Mouse (Mus musculus): ENCODE results near the gene Gapvd1. TPM values are rescaled to one million over a fixed set of nuclear protein-coding genes. Genes with fewer than 3 reads are reported as not detected.
"Not testable (repeated sequence)": the region's sequence is repeated elsewhere in the genome, so short reads cannot be mapped to it uniquely, and the experiment has no call there.

Gapvd1 gene
- polyA plus RNA-seq, 1 experiment: 5.6 TPM

GRCm38 (mm10) chr2:34795426-34795825 lies 40.4 kb upstream of the Gapvd1 start:
- H3K9me3 ChIP-seq: peaks cover 15% of the 10 kb centered on the region
- H3K27me3 ChIP-seq (replicated peaks): no peaks in the 10 kb centered on the region
- H3K36me3 ChIP-seq (replicated peaks; ENCODE audit: low read length): peaks cover 55% of the 10 kb centered on the region
- H3K4me3 ChIP-seq (replicated peaks): no peak overlapping the region
- TF ChIP-seq FLI1 (IDR thresholded peaks at IDR 0.05; ENCODE audit: low read length) (no peak), GATA1 (IDR thresholded peaks at IDR 0.05; ENCODE audit: borderline replicate concordance, low read length) (no peak)
- peaks cover 31% of the 10 kb centered on the region for H3K4me1 ChIP-seq

GRCm38 (mm10) chr2:34794511-34794910 lies 39.5 kb upstream of the Gapvd1 start:
- Histone ChIP-seq H3K36me3 (replicated peaks; ENCODE audit: low read length) (peaks cover 64% of the 10 kb centered on the region), H3K9me3 (peaks cover 15% of the 10 kb centered on the region), H3K4me1 (peaks cover 34% of the 10 kb centered on the region), H3K4me3 (replicated peaks) (peak overlapping the region; percentile 28), H3K27me3 (replicated peaks) (no peaks in the 10 kb centered on the region)
- TF ChIP-seq GATA1 (IDR thresholded peaks at IDR 0.05; ENCODE audit: borderline replicate concordance, low read length) (no peak), FLI1 (IDR thresholded peaks at IDR 0.05; ENCODE audit: low read length) (no peak)

DNA sequence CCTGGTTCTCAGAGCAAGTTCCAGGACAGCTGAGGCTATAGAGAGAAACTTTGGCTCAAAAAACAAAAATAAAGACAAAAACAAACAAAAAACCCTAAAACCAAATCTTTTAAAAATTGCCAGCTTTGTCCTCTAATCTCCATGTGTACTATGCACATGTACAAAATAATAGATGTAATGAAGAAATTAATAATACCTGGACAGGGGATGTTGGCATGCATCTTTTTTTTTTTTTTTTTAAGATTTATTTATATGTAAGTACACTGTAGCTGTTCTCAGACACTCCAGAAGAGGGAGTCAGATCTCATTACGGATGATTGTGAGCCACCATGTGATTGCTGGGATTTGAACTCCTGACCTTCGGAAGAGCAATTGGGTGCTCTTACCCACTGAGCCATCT lies 37.5 kb upstream of the Gapvd1 start:
- not testable (repeated sequence) for H3K27me3 ChIP-seq (replicated peaks); H3K4me3 ChIP-seq (replicated peaks)
- Histone ChIP-seq H3K36me3 (replicated peaks; ENCODE audit: low read length) (peaks cover 80% of the 10 kb centered on the region), H3K4me1 (peaks cover 22% of the 10 kb centered on the region), H3K9me3 (peaks cover 15% of the 10 kb centered on the region)

DNA sequence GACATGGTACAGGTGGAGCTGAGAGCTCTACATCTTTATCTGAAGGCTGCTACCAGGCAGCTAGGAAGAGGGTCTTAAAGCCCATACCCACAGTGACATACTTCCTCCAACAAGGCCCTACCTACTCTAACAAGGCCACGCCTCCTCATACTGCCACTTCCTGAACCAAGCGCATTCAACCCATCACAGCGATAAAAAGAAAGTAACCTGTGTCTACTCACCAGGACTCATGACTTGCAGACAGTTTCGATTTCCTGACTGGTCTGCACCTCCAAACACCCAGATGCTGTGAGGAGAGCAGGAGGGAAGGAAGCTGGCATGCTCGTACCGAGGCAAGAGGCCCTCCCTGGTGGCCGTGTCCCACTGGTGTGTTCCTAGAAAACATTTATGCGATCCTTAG lies 35.2 kb upstream of the Gapvd1 start:
- H3K4me1 ChIP-seq: peaks cover 19% of the 10 kb centered on the region
- H3K36me3 ChIP-seq (replicated peaks; ENCODE audit: low read length): peaks cover 81% of the 10 kb centered on the region
- H3K9me3 ChIP-seq: peaks cover 15% of the 10 kb centered on the region
- peak overlapping the region; percentile 87 for H3K4me3 ChIP-seq (replicated peaks)
- no peak for TF ChIP-seq FLI1 (IDR thresholded peaks at IDR 0.05; ENCODE audit: low read length)
- no peaks in the 10 kb centered on the region for H3K27me3 ChIP-seq (replicated peaks)

- peaks cover 9% of the 10 kb centered on the region for H3K4me1 ChIP-seq
- TF ChIP-seq GATA1 (IDR thresholded peaks at IDR 0.05; ENCODE audit: borderline replicate concordance, low read length): no peak
- no peak for TF ChIP-seq FLI1 (IDR thresholded peaks at IDR 0.05; ENCODE audit: low read length)
- H3K36me3 ChIP-seq (replicated peaks; ENCODE audit: low read length): peaks cover 88% of the 10 kb centered on the region
- no peaks in the 10 kb centered on the region for H3K27me3 ChIP-seq (replicated peaks)
- H3K9me3 ChIP-seq: no peaks in the 10 kb centered on the region
- H3K4me3 ChIP-seq (replicated peaks): no peak overlapping the region
Measured at GRCm38 (mm10) chr2:34784085-34784484, 29.1 kb upstream of the Gapvd1 start.

DNA sequence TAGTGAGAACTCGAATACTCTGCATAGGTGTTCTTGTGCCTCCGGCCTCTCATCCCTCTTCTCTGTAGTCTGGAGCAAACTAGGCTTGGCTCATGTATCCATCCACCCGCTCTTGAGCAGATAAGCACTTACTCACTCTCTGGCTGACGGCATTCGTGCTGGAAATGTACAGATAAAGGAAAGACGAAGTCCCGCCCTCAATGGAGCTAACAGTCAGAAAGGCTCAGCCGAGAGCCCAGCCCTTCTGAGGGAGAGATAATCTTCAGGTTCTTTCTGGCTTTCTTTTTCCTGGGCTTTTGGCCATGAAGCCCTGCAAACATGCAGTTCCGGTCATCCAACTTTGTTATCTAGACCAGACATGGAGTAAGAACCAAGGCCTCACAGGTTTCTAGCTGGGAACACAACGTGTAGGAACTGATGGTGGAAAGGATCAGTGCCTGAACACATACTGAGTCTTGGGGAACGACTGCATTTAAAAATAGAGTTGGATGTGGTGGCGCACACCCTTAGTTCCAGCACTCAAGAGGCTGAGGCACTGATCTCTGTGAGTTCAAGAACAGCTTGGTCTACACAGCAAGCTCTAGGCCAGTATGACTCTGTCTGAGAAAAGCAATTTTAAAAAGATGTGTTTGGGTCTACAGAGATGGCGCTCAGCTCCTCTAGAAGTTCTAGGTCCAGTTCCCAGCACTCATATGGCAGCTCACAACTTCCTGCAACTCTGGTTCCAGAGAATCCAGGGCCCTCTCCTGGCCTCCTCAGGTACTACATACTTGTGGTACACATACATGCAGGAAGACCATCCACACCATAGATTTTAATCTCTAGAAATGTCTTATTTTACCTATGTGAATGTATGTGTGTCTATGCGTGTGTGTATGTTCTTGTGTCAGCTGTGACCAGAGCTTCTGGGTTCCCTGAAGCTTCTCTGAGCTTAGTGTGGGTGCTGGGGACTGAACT lies 28.3 kb upstream of the Gapvd1 start:
- TF ChIP-seq GATA1 (IDR thresholded peaks at IDR 0.05; ENCODE audit: borderline replicate concordance, low read length) (no peak), FLI1 (IDR thresholded peaks at IDR 0.05; ENCODE audit: low read length) (no peak)
- Histone ChIP-seq H3K27me3 (replicated peaks) (no peaks in the 10 kb centered on the region), H3K4me3 (replicated peaks) (no peak overlapping the region), H3K36me3 (replicated peaks; ENCODE audit: low read length) (peaks cover 88% of the 10 kb centered on the region), H3K9me3 (no peaks in the 10 kb centered on the region), H3K4me1 (0 out of 2 replicates have a peak, but pooled peaks cover 4% of the 10 kb centered on the region)

DNA sequence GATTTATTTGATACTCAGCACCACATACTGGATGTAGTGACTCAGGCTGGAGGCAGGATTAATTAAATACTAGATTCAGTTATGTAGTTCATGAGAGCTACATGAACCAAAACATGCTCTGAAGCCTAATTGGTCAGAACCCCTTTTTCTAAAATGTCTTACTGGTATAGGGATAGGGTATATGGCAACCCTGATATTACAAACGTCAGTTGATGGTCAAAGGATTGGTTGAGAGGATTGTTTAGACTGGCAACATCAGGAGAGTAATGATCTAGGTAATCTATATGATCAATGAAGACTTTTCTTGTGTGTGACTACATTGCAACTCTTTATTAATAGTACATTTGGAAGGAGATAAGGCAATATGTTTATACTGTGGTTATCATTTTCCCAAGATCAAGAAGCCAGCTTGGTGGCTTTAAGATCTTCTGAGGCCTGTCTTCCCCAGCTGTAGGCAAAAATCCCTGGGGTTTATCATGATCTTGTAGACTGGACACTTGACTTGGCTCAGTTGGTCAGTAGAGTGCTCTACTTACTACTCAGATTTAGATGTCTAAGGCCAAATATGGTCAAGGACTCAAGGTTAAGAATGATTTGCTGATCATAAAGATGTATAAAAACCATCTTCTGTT lies 22.3 kb upstream of the Gapvd1 start:
- Histone ChIP-seq H3K9me3 (no peaks in the 10 kb centered on the region), H3K4me3 (replicated peaks) (no peak overlapping the region), H3K36me3 (replicated peaks; ENCODE audit: low read length) (peaks cover 90% of the 10 kb centered on the region), H3K4me1 (peaks cover 46% of the 10 kb centered on the region), H3K27me3 (replicated peaks) (no peaks in the 10 kb centered on the region)
- TF ChIP-seq GATA1 (IDR thresholded peaks at IDR 0.05; ENCODE audit: borderline replicate concordance, low read length) (no peak), FLI1 (IDR thresholded peaks at IDR 0.05; ENCODE audit: low read length) (no peak)

- TF ChIP-seq FLI1 (IDR thresholded peaks at IDR 0.05; ENCODE audit: low read length) (no peak), GATA1 (IDR thresholded peaks at IDR 0.05; ENCODE audit: borderline replicate concordance, low read length) (no peak)
- Histone ChIP-seq H3K4me1 (peaks cover 51% of the 10 kb centered on the region), H3K36me3 (replicated peaks; ENCODE audit: low read length) (peaks cover 74% of the 10 kb centered on the region)
Measured at GRCm38 (mm10) chr2:34774493-34774892, 19.5 kb upstream of the Gapvd1 start.

DNA sequence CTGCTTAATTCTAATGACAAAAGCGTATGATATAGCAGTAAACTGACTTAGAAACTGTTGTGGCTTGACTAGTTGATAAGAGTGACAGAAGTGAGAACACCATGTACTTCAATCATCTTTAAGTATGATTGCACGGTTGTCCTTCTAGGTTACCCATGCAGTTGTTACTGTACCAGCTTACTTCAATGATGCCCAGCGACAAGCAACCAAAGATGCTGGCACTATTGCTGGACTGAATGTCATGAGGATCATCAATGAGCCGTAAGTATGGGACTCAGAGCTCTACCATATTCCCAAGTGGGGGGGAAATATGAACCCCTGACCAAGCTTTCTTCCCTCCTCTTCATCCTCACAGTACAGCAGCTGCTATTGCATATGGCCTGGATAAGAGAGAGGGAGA lies 18.6 kb upstream of the Gapvd1 start:
- no peaks in the 10 kb centered on the region for H3K9me3 ChIP-seq
- H3K4me1 ChIP-seq: peaks cover 51% of the 10 kb centered on the region
- TF ChIP-seq FLI1 (IDR thresholded peaks at IDR 0.05; ENCODE audit: low read length): no peak
- TF ChIP-seq GATA1 (IDR thresholded peaks at IDR 0.05; ENCODE audit: borderline replicate concordance, low read length): no peak
- H3K4me3 ChIP-seq (replicated peaks): peak overlapping the region; percentile 87
- H3K36me3 ChIP-seq (replicated peaks; ENCODE audit: low read length): peaks cover 74% of the 10 kb centered on the region
- no peaks in the 10 kb centered on the region for H3K27me3 ChIP-seq (replicated peaks)

More at GRCm38 (mm10) chr2:34774493-34774892, 19.5 kb upstream of the Gapvd1 start:
- Histone ChIP-seq H3K9me3 (no peaks in the 10 kb centered on the region), H3K27me3 (replicated peaks) (no peaks in the 10 kb centered on the region), H3K4me3 (replicated peaks) (peak overlapping the region; percentile 87)
